Mouse (Mus musculus) intestine, postnatal 0 days (tissue): Measurements from ENCODE around the gene 9130213A22Rik. TPM values are rescaled to one million over a fixed set of nuclear protein-coding genes. Genes with fewer than 3 reads are reported as not detected.

Experiments used
- ATAC-seq: fragments of 200-750 bp; cut with Nextera tagmentation; 2 replicates; pipeline ENCODE4 v1.8.0; 2017; ENCODE audit warnings: mild to moderate bottlenecking, moderate TSS enrichment, moderate library complexity
- H3K27ac ChIP-seq: fragments of 300-500 bp; sonication (generic); 2 replicates; pipeline ENCODE4 v1.5.1; 2014; ENCODE audit warnings: mild to moderate bottlenecking, low read depth, low read length, moderate library complexity
- H3K27me3 ChIP-seq: fragments of 300-500 bp; sonication (generic); replicated peaks from 2 replicates; pipeline ENCODE4 v1.6.1; 2014; ENCODE audit warnings: low read length, mixed read lengths; ENCODE audit not compliant: control insufficient read depth, insufficient read depth
- H3K36me3 ChIP-seq: fragments of 300-500 bp; sonication (generic); 2 replicates; pipeline ENCODE4 v1.6.1; 2014; ENCODE audit warnings: mild to moderate bottlenecking, moderate library complexity; ENCODE audit not compliant: control insufficient read depth, insufficient read depth
- H3K4me1 ChIP-seq: fragments of 300-500 bp; sonication (generic); replicated peaks from 2 replicates; pipeline ENCODE4 v1.6.1; 2014; ENCODE audit warnings: antibody characterized with exemption, low read length, mixed read lengths; ENCODE audit not compliant: control insufficient read depth, insufficient read depth
- H3K4me2 ChIP-seq: fragments of 300-500 bp; sonication (generic); replicated peaks from 2 replicates; pipeline ENCODE4 v1.6.1; 2014; ENCODE audit warnings: low read depth, mild to moderate bottlenecking, moderate library complexity
- H3K4me3 ChIP-seq: fragments of 300-500 bp; sonication (generic); 2 replicates; pipeline ENCODE4 v1.5.1; 2014; ENCODE audit warnings: low read depth, low read length
- H3K9ac ChIP-seq: fragments of 300-500 bp; sonication (generic); 2 replicates; pipeline ENCODE4 v1.6.1; 2014; ENCODE audit warnings: mild to moderate bottlenecking, low read depth, low read length
- H3K9me3 ChIP-seq: fragments of 300-500 bp; sonication (generic); 2 replicates; pipeline ENCODE4 v1.6.1; 2016; ENCODE audit warnings: mixed run types; ENCODE audit not compliant: control insufficient read depth
- CTCF ChIP-seq: sonication (generic); IDR thresholded peaks from 2 replicates; pipeline ENCODE4 v1.5.1; 2016; ENCODE audit warnings: low read depth, mild to moderate bottlenecking, control low read depth, antibody characterized with exemption, moderate library complexity
- WGBS: fragments of 180-500 bp; shearing (Covaris S2); extraction: QIAGEN DNeasy Blood & Tissue Kit; methylation state at CpG from one replicate; pipeline ENCODE4 v1.1.7; 2014; 5-methylcytosine and 5-hydroxymethylcytosine counted together
- polyA plus RNA-seq: library from polyadenylated mRNA; unstranded; fragments of >200 nt; fragmentation: Nextera tagmentation; extraction: Ambion mirVana; gene quantifications from 2 replicates; pipeline ENCODE4 v1.2.1, GENCODE M21; 2015

9130213A22Rik gene
- polyA plus RNA-seq, 1 experiment from 2014 or later = 0.12 TPM

GRCm38 (mm10) chr11:69134622-69134968, 12.2 kb upstream of the 9130213A22Rik start:
- H3K36me3 ChIP-seq = no peaks in the 10 kb centered on the region
- H3K27ac ChIP-seq = no peak overlapping the region
- WGBS = 32% methylated on average over 8 of the region's 8 CpGs
- peaks cover 7% of the 10 kb centered on the region; the same call in 1 of the 2 replicates for H3K4me1 ChIP-seq
- TF ChIP-seq CTCF = no peak
- H3K4me3 ChIP-seq = peak overlapping the region; percentile 42
- H3K9me3 ChIP-seq = no peaks in the 10 kb centered on the region
- no peak for ATAC-seq
- H3K4me2 ChIP-seq = peak overlapping the region; percentile 73
- H3K27me3 ChIP-seq = no peaks in the 10 kb centered on the region
- no peak overlapping the region; the same call in 1 of the 2 replicates for H3K9ac ChIP-seq

- Histone ChIP-seq H3K9ac (no peak overlapping the region; the same call in 1 of the 2 replicates), H3K4me3 (peak overlapping the region; percentile 42), H3K4me2 (peak overlapping the region; percentile 73), H3K36me3 (no peaks in the 10 kb centered on the region), H3K9me3 (no peaks in the 10 kb centered on the region), H3K4me1 (peaks cover 7% of the 10 kb centered on the region; the same call in 1 of the 2 replicates), H3K27me3 (no peaks in the 10 kb centered on the region), H3K27ac (no peak overlapping the region; the same call in 1 of the 2 replicates)
- WGBS = 3% methylated on average over 34 of the region's 34 CpGs
- peak; percentile 77 for ATAC-seq
- peak; percentile 77 for TF ChIP-seq CTCF
Observed at GRCm38 (mm10) chr11:69133923-69134621, 11.7 kb upstream of the 9130213A22Rik start.

DNA sequence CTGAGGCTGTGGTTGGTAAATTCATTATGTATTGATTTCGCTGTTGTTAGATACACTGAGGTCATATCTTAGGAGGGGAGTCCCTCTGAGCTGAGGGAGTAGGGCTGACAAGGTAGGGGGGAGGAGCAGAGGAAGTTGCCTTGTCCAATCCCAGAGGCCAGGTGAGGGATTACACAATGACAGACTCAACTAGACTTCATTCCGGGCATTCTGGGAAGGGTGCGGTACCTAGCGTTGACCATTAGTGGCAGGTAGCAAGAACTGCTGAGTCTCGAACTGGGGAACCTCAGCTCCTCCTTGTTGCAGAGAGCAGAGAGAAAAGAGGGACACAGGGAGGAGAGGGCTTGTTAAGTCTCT, 11.2 kb upstream of the 9130213A22Rik start:
- ATAC-seq = peak; percentile 61
- Histone ChIP-seq H3K9ac (no peak overlapping the region), H3K4me1 (peaks cover 7% of the 10 kb centered on the region; the same call in 1 of the 2 replicates), H3K4me3 (peak overlapping the region; percentile 42; the same call in 1 of the 2 replicates), H3K27me3 (no peaks in the 10 kb centered on the region), H3K4me2 (peak overlapping the region; percentile 73), H3K36me3 (no peaks in the 10 kb centered on the region), H3K27ac (no peak overlapping the region), H3K9me3 (no peaks in the 10 kb centered on the region)
- TF ChIP-seq CTCF = no peak
- WGBS = 24% methylated on average over 5 of the region's 5 CpGs

DNA sequence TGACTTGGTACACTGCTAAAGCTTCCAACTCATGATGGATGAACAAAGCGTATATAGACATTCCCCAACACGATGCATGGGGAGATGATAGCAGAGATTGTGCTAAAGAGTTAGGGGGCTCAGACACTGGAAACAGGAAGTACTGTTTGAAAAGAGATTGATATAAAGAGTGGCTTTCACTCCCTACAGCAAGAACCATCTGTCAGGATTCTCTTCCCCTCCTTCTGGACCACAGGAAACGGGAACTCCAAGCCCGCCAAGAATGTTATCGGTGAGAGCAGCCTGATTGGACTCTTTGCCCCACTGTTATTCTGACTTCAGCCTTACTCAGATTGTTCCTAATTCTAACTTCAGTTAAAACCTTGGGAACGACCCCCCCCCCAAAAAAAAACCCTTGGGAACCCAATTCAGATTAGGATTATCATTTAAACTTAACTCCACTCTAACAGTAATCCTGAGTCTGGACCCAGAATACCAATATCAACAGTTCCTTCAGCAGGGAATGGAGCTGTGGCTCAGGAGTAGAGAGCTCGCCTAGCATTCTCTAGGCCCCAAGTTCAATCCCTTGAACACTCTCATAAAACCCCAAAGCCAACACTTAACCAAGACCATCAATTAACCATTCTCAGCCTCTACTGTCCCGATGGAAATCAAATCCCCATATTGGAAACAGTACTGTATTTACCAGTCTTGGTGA, 6.2 kb upstream of the 9130213A22Rik start:
- 72% methylated on average over 8 of the region's 8 CpGs for WGBS
- TF ChIP-seq CTCF = no peak
- Histone ChIP-seq H3K4me2 (no peak overlapping the region), H3K36me3 (no peaks in the 10 kb centered on the region), H3K4me3 (no peak overlapping the region), H3K4me1 (no peaks in the 10 kb centered on the region), H3K9me3 (no peaks in the 10 kb centered on the region), H3K9ac (no peak overlapping the region), H3K27ac (no peak overlapping the region), H3K27me3 (peaks cover 7% of the 10 kb centered on the region; the same call in 1 of the 2 replicates)
- ATAC-seq = no peak

DNA sequence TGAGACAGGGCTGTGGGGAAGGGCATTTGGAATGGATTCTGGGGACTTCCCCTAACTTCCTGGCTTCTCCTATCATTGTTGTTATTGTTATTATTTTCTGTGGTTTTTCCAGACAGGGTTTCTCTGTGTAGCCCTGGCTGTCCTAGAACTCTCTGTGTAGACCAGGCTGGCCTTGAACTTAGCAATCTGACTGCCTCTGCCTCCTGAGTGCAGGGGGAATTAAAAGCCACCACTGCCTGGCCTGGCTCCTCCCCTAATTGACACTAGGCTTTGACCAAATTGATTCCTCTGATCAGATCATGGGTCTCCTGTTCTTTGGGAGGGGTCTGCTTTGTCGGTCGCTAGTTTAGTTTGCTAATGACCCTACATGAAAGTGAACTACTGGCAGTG, 4.3 kb upstream of the 9130213A22Rik start:
- WGBS = 59% methylated on average over 2 of the region's 2 CpGs
- no peak overlapping the region for H3K27ac ChIP-seq
- H3K9ac ChIP-seq = no peak overlapping the region
- H3K9me3 ChIP-seq = no peaks in the 10 kb centered on the region
- H3K4me1 ChIP-seq = no peaks in the 10 kb centered on the region
- H3K36me3 ChIP-seq = no peaks in the 10 kb centered on the region
- no peak overlapping the region for H3K4me3 ChIP-seq
- no peak for ATAC-seq
- no peak for TF ChIP-seq CTCF
- H3K4me2 ChIP-seq = no peak overlapping the region
- peaks cover 7% of the 10 kb centered on the region; the same call in 1 of the 2 replicates for H3K27me3 ChIP-seq

GRCm38 (mm10) chr11:69125919-69126705, 3.7 kb upstream of the 9130213A22Rik start:
- no peak for ATAC-seq
- no peak for TF ChIP-seq CTCF
- H3K27ac ChIP-seq = no peak overlapping the region; the same call in 1 of the 2 replicates
- H3K27me3 ChIP-seq = peaks cover 7% of the 10 kb centered on the region; the same call in 1 of the 2 replicates
- 0 out of 2 replicates have a peak, but pooled peaks cover 2% of the 10 kb centered on the region for H3K4me1 ChIP-seq
- H3K36me3 ChIP-seq = no peaks in the 10 kb centered on the region
- WGBS = 12% methylated on average over 20 of the region's 20 CpGs
- H3K4me2 ChIP-seq = peak overlapping the region; percentile 90
- peak overlapping the region; percentile 28; the same call in 1 of the 2 replicates for H3K9ac ChIP-seq
- H3K4me3 ChIP-seq = peak overlapping the region; percentile 65
- H3K9me3 ChIP-seq = no peaks in the 10 kb centered on the region
